Mouse (Mus musculus): ENCODE data around the gene Nat14. TPM values are rescaled to one million over a fixed set of nuclear protein-coding genes. Genes with fewer than 3 reads are reported as not detected.

The Nat14 gene
- polyA plus RNA-seq, 1 experiment from 2014 or later = 8.3 TPM

DNA sequence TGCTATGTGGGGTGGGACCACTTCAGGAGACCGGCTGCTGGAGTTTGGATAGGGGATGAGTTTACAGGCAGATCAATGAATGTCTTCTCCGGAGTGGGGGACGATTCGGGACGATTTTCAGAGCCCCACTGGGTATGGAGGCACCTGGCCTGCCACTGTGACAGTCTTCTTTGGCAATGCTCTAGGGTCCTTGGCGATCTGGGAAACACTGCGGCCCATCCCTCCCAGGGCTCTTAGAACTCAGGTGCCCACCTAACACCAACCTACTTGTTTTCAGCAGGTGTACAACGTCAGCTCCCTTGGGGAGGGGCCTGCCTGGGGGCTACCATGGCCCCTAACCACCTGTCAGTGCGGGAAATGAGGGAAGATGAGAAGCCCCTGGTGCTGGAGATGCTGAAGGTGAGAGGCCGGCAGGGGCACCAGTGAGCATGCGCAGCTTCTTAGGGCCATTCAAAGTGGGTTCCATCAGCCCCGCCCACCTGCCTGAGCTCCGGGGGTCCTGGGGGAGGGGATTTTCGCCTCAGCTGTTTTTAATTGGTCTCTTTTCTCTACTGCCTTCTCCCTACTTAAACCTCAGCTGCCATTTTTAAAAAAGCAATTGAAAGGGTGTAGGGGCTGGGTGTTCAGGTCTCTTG, 1.2 kb downstream of the Nat14 start:
- peaks cover 79% of the 10 kb centered on the region for H3K4me1 ChIP-seq
- peak; percentile 88 for DNase-seq (ENCODE audit: extremely low spot score, low spot score)
- peaks cover 4% of the 10 kb centered on the region; the same call in 1 of the 2 replicates for H3K9me3 ChIP-seq
- H3K27ac ChIP-seq = peak overlapping the region; percentile 92
- H3K36me3 ChIP-seq (replicated peaks) = peaks cover 37% of the 10 kb centered on the region
- 2% methylated on average over 14 of the region's 14 CpGs for WGBS
- H3K27me3 ChIP-seq (ENCODE audit: poor library complexity, severe bottlenecking) = no peaks in the 10 kb centered on the region
- H3K4me3 ChIP-seq = peak overlapping the region; percentile 53

- no peaks in the 10 kb centered on the region for H3K27me3 ChIP-seq (ENCODE audit: poor library complexity, severe bottlenecking)
- DNase-seq (ENCODE audit: extremely low spot score, low spot score) = peak; percentile 64
- H3K9me3 ChIP-seq = peaks cover 4% of the 10 kb centered on the region; the same call in 1 of the 2 replicates
- peak overlapping the region; percentile 92 for H3K27ac ChIP-seq
- H3K4me1 ChIP-seq = peaks cover 81% of the 10 kb centered on the region
- WGBS = 4% methylated on average over 37 of the region's 37 CpGs
- H3K36me3 ChIP-seq (replicated peaks) = peaks cover 30% of the 10 kb centered on the region
- H3K4me3 ChIP-seq = peak overlapping the region; percentile 53
Observed at GRCm38 (mm10) chr7:4923586-4924364, 1.9 kb downstream of the Nat14 start.

GRCm38 (mm10) chr7:4924483-4924882, 2.7 kb downstream of the Nat14 start:
- peaks cover 77% of the 10 kb centered on the region for H3K4me1 ChIP-seq
- no peaks in the 10 kb centered on the region for H3K27me3 ChIP-seq (ENCODE audit: poor library complexity, severe bottlenecking)
- 4% methylated on average over 4 of the region's 4 CpGs for WGBS
- peak overlapping the region; percentile 92 for H3K27ac ChIP-seq
- no peak for DNase-seq (ENCODE audit: extremely low spot score, low spot score)
- peaks cover 23% of the 10 kb centered on the region for H3K36me3 ChIP-seq (replicated peaks)
- H3K4me3 ChIP-seq = peak overlapping the region; percentile 53
- peaks cover 4% of the 10 kb centered on the region; the same call in 1 of the 2 replicates for H3K9me3 ChIP-seq

GRCm38 (mm10) chr7:4924891-4925301, 3.1 kb downstream of the Nat14 start:
- Histone ChIP-seq H3K36me3 (replicated peaks) (peaks cover 19% of the 10 kb centered on the region), H3K27ac (peak overlapping the region; percentile 92), H3K27me3 (ENCODE audit: poor library complexity, severe bottlenecking) (no peaks in the 10 kb centered on the region), H3K4me3 (peak overlapping the region; percentile 53), H3K4me1 (peaks cover 76% of the 10 kb centered on the region), H3K9me3 (peaks cover 4% of the 10 kb centered on the region; the same call in 1 of the 2 replicates)
- WGBS = 14% methylated on average over 3 of the region's 4 CpGs
- DNase-seq (ENCODE audit: extremely low spot score, low spot score) = no peak

GRCm38 (mm10) chr7:4925441-4926381, 3.9 kb downstream of the Nat14 start, which contains the start of gene Ssc5d:
Ssc5d (plus strand) TSS chr7:4925785.
- 2% methylated on average over 6 of the region's 6 CpGs for WGBS
- Histone ChIP-seq H3K9me3 (0 out of 2 replicates have a peak, but pooled peaks cover 4% of the 10 kb centered on the region), H3K27ac (peak within 1 kb of the TSS; percentile 92), H3K36me3 (replicated peaks) (peaks cover 11% of the 10 kb centered on the region), H3K4me3 (peak within 1 kb of the TSS; percentile 53), H3K4me1 (peaks cover 70% of the 10 kb centered on the region), H3K27me3 (ENCODE audit: poor library complexity, severe bottlenecking) (no peaks in the 10 kb centered on the region)
- peak; percentile 53 for DNase-seq (ENCODE audit: extremely low spot score, low spot score)

DNA sequence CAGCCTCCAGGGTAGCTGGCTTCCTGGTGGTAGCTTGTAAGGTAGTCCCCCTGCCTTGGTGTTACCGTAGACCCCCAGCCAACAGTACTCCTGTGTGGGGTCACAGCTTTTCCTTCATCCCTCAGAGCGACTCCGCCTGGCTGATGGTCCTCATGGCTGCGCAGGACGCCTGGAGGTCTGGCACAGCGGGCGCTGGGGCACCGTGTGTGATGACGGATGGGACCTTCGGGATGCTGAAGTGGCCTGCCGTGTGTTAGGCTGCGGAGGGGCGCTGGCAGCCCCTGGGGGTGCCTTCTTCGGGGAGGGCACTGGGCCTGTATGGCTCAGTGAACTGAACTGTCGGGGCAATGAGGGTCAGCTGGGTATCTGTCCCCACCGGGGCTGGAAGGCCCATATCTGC, 5.0 kb downstream of the Nat14 start:
- 0 out of 2 replicates have a peak, but pooled peaks cover 4% of the 10 kb centered on the region for H3K9me3 ChIP-seq
- H3K36me3 ChIP-seq (replicated peaks) = no peaks in the 10 kb centered on the region
- peak overlapping the region; percentile 92 for H3K27ac ChIP-seq
- H3K4me3 ChIP-seq = 0 out of 2 replicates have a peak overlapping the region, but pooled peaks have one; percentile 29
- H3K4me1 ChIP-seq = peaks cover 59% of the 10 kb centered on the region
- WGBS = 75% methylated on average over 16 of the region's 16 CpGs
- DNase-seq (ENCODE audit: extremely low spot score, low spot score) = no peak
- no peaks in the 10 kb centered on the region for H3K27me3 ChIP-seq (ENCODE audit: poor library complexity, severe bottlenecking)

DNA sequence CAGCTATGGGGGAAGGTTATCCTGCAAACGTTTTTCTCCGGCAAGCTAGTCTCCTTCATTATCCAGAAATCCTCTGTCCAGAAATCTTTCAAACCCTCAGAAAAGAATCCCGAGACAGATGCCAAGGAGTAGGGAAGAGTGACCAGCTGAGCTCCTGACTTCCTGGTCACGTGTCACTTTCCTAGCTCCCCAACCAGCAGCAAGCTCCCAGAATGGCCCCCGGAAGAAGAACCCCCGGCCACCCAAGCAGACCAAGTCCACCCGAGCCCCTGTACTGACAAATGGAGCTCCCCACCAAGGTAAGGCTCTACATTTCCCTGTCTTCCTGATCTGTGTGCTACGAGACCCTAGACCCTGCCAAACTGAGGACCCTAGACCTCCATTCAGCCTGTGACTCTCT, 5.9 kb downstream of the Nat14 start:
- Histone ChIP-seq H3K27me3 (ENCODE audit: poor library complexity, severe bottlenecking) (no peaks in the 10 kb centered on the region), H3K36me3 (replicated peaks) (no peaks in the 10 kb centered on the region), H3K4me3 (no peak overlapping the region), H3K9me3 (0 out of 2 replicates have a peak, but pooled peaks cover 4% of the 10 kb centered on the region), H3K27ac (peak overlapping the region; percentile 92), H3K4me1 (peaks cover 50% of the 10 kb centered on the region)
- no peak for DNase-seq (ENCODE audit: extremely low spot score, low spot score)
- WGBS = 68% methylated on average over 8 of the region's 8 CpGs

- no peaks in the 10 kb centered on the region for H3K27me3 ChIP-seq (ENCODE audit: poor library complexity, severe bottlenecking)
- H3K36me3 ChIP-seq (replicated peaks) = no peaks in the 10 kb centered on the region
- H3K27ac ChIP-seq = no peak overlapping the region
- H3K4me1 ChIP-seq = peaks cover 44% of the 10 kb centered on the region
- no peak for DNase-seq (ENCODE audit: extremely low spot score, low spot score)
- WGBS = 86% methylated on average over 17 of the region's 17 CpGs
- H3K9me3 ChIP-seq = 0 out of 2 replicates have a peak, but pooled peaks cover 4% of the 10 kb centered on the region
- H3K4me3 ChIP-seq = no peak overlapping the region
Observed at GRCm38 (mm10) chr7:4928323-4928722, 6.5 kb downstream of the Nat14 start.

DNA sequence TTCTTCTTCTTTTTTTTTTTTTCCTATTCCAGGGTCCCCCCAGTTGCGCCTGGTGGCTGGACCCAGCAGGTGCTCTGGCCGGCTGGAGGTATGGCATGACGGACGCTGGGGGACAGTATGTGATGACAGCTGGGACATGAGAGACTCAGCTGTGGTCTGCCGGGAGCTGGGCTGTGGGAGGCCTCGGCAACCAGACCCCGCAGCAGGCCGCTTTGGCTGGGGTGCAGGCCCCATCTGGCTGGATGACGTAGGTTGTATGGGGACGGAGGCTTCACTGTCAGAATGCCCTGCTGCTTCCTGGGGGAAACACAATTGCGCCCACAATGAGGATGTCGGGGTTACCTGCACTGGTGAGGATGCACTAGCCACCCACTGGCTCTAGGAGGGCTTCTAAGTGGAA, 11.3 kb downstream of the Nat14 start:
- 89% methylated on average over 12 of the region's 12 CpGs for WGBS
- Histone ChIP-seq H3K27ac (no peak overlapping the region), H3K4me3 (no peak overlapping the region), H3K4me1 (peaks cover 2% of the 10 kb centered on the region; the same call in 1 of the 2 replicates), H3K9me3 (peaks cover 9% of the 10 kb centered on the region), H3K36me3 (replicated peaks) (no peaks in the 10 kb centered on the region), H3K27me3 (ENCODE audit: poor library complexity, severe bottlenecking) (no peaks in the 10 kb centered on the region)
- DNase-seq (ENCODE audit: extremely low spot score, low spot score) = no peak

DNA sequence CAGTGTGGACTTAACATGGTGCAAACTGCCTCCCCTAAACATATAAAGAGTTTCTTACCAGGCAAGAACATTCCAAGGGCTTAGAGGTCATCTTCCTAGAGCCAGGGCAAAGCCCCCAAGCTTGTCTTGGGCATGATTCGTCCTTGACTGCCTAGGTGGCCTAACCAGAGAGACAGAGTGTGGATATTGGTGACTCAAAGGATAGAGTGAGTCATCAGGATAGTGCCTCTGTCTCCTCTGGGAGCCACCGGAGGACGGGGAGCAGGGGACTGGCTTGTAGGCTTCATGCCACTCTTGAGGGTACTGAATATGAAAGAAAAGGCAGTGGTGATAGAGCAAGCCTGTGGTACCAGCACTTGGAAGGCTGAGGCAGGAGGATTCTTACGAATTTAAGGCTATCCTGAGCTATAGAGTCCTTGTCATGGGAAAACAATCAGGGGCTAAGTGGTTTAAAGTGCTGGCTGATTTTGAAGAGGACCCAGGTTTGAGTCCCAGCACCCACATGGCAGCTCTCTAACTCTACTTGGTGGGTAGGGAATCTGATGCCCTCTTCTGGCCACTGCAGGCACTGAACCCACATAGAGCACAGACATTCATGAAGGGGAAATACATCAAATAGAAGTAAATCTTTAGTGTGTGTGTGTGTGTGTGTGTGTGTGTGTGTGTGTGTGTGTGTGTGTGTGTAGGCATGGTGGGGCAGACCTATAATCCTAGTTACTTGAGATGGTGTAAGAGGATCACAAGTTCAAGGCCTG, 12.5 kb downstream of the Nat14 start:
- Histone ChIP-seq H3K36me3 (replicated peaks) (no peaks in the 10 kb centered on the region), H3K4me1 (no peaks in the 10 kb centered on the region), H3K4me3 (no peak overlapping the region), H3K27me3 (ENCODE audit: poor library complexity, severe bottlenecking) (no peaks in the 10 kb centered on the region), H3K27ac (no peak overlapping the region), H3K9me3 (peaks cover 9% of the 10 kb centered on the region)
- 88% methylated on average over 4 of the region's 4 CpGs for WGBS
- DNase-seq (ENCODE audit: extremely low spot score, low spot score) = no peak

GRCm38 (mm10) chr7:4936832-4937231, 15.0 kb downstream of the Nat14 start:
- H3K27me3 ChIP-seq (ENCODE audit: poor library complexity, severe bottlenecking) = no peaks in the 10 kb centered on the region
- peaks cover 9% of the 10 kb centered on the region for H3K9me3 ChIP-seq
- no peak overlapping the region for H3K27ac ChIP-seq
- H3K4me3 ChIP-seq = no peak overlapping the region
- WGBS = 85% methylated on average over 10 of the region's 10 CpGs
- H3K36me3 ChIP-seq (replicated peaks) = no peaks in the 10 kb centered on the region
- no peaks in the 10 kb centered on the region for H3K4me1 ChIP-seq
- DNase-seq (ENCODE audit: extremely low spot score, low spot score) = no peak
